Mouse (Mus musculus) heart, postnatal 0 days (tissue): ENCODE measurements around the gene Il2ra.

Experiments
- CTCF ChIP-seq: IDR thresholded peaks from 2 replicates; pipeline ENCODE4 v1.5.1; 2016; ENCODE audit warnings: antibody characterized with exemption, control low read depth, low read depth
- EP300 ChIP-seq: IDR thresholded peaks from 2 replicates; pipeline ENCODE4 v1.6.1; 2016; ENCODE audit warnings: antibody characterized with exemption, low read depth

DNA sequence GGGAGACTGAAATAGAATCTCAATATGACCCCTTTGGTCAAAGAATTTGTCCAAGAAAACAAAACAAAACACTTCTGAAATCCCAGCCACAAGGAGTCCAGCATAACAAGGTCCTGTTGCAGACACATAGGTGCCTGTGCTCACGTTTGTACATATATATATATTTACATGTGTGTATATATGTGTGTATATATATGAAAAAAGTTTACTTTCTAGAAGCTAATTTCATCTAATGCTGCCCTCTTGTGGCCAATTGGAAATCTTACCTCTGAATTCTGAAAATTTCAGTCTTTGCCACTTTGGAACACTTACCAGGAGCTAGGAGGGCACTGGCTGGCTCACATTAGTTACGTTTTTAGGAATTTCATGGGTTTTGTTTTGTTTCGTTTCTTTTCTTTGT, 44.8 kb downstream of the Il2ra start:
- TF ChIP-seq CTCF: peak; percentile 33
- TF ChIP-seq EP300: no peak
